Mouse (Mus musculus): ENCODE measurements around the gene Edc3. TPM values are rescaled to one million over a fixed set of nuclear protein-coding genes. Genes with fewer than 3 reads are reported as not detected.
A peak's percentile ranks its signal among the peaks of the same experiment; 100 is the strongest.

Edc3 gene
- polyA plus RNA-seq, 1 experiment, result 13.3 TPM

DNA sequence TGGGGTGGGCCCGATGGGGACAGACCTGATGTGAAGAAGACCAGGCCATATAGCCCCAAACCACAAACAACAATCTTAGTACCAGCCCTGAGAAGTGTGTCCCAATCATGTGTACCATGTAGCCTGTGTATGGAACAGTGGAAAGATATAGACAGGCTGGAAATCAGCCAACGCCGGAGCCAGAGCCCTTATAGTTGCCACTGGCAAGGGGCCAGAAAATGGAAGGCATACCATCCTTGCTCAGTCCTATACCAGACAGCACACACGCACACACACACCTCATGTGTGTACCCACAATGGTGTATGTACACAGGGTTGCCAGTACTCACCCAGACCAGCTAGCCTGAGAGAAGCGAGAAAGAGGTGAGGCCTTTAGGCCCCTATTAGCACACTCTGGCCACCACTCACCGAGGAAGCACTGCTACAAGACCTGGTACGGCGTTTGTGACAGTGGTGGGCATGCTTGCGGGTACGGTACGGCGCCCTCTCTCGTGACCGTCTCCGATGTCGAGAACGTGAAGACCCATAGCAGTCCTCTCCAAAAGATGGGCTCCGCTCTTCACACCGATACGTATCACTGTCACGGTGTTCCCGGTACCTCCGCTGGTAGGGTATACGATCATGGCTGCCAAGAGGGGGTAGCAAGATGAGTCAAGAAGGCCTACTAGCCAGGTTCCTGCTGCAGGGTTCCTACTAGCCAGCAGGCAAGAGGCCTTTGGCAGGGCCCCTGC is 52.2 kb downstream of the Edc3 start:
- DNase-seq (ENCODE audit: extremely low spot score in 1 of 2, low spot score in 1 of 2), result no peak

DNA sequence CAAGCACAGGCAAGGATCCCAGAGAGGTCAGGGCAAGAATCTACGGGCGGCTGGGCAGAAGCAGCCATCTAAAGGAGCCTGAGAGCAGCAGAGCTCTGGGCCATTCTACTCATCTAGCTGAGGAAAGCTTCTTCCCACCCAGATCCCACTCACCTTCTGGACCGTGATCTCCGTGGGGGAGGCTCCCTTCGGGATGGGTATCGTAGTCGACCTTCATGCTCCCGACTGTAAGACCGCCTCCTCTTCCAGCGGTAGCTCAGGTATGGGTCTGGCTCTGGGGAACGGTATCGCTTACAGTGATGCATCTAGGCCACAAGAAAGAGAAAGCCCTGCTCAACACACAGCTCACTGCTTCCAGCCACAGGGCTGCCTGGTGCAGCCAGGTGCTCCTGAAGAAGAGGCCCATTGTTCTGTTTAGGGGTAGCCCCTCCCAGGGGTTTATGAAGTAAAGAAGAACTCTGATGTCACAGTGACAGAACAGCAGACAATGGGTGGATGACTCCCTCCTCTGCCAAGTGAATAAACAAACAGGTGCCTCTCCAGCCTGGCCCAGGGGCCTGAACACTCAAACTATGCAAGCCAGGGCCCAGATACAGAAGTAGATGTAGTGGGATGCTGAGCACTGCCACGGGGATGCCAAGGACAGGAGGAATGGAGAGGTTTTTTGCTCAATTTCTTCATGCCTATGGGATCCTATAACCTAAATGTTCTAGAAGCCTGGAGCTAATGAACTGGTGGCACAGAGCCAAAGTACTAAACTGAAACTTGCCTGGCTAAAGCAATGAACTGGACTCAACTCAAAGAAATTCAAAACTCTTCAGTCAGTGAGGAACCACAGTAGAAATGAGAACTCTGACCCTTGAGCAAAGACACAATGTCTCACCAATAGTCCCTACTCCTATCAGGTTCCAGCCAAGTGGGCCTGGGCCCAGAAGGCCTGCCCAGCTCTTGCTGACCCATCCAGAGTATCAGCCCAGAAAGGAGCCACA is 53.5 kb downstream of the Edc3 start:
- DNase-seq (ENCODE audit: extremely low spot score in 1 of 2, low spot score in 1 of 2), result no peak

DNA sequence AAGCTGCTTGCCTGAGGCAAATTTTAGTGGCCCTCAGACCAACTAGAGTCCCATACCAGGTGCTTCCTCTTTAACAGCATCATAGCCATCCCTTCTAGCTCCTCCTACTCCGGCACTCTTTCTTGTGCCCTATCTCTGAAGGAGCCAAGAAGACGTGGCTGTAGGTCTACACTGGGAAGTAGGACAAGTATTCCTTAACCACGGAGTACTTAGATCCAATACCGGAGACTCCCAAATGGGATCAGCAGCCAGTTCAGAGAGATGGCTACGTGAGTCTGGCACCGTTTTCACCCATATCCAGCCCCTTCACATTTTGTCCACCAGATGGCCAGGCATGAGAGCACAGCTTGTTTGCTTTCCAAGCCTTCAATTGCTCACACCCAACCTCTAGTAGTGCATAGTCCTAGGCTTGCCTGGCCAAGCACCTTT is 54.2 kb downstream of the Edc3 start:
- peak in 1 of 2 experiments; percentile 51 for DNase-seq (ENCODE audit: extremely low spot score in 1 of 2, low spot score in 1 of 2)

- DNase-seq (ENCODE audit: extremely low spot score in 1 of 2, low spot score in 1 of 2), result peak; percentile 44 to 88
These were observed 56.0 kb downstream of the Edc3 start for GRCm38 (mm10) chr9:57764147-57764973.

DNA sequence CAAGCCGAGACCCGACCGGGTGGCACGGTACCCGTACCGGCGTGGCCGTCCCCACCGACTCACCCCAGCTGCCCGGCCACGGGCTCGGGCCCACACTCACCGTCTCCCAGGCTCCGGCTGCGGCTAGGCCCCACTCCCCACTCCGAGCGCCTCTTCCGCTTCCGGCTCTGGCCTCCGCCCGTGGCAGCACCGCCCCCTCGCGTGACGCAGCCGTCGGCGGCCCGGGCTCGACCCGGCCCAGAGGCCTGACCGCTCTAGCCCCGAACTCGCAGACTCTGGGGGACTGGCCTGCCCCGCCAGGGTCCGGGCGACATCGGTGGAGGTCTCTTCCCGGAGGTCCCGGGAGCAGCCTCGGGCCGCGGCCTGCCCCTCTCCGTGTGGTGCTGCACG is 56.6 kb downstream of the Edc3 start:
- DNase-seq (ENCODE audit: extremely low spot score in 1 of 2, low spot score in 1 of 2), result peak; percentile 79 to 92

- peak; percentile 57 to 78 for DNase-seq (ENCODE audit: extremely low spot score in 1 of 2, low spot score in 1 of 2)
These were observed 57.3 kb downstream of the Edc3 start, which contains the start of gene Clk3 for GRCm38 (mm10) chr9:57765364-57766351. Clk3 (minus strand) TSS chr9:57765860.

GRCm38 (mm10) chr9:57766431-57766830 is 58.1 kb downstream of the Edc3 start:
- peak; percentile 33 to 69 for DNase-seq (ENCODE audit: extremely low spot score in 1 of 2, low spot score in 1 of 2)

DNA sequence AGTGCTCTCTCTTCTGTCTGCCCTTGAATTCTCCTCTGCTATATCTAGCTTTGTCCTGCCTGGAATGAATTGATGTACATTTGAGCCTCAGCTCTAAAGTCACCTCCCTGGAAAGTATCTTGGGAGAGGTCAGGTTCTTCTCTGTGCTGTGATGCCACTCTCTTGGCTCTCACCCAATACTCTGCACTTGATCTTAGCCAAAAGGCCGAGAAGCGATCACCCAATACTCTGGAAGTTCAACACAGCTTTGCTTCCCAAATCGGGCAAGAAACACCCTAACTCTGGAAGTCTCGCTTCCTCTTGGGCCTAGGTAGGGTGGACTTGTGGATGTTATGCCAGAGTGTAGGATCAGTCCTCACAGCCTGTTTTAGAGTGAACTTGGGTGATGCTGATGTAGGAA is 58.9 kb downstream of the Edc3 start:
- DNase-seq (ENCODE audit: extremely low spot score in 1 of 2, low spot score in 1 of 2), result no peak

DNA sequence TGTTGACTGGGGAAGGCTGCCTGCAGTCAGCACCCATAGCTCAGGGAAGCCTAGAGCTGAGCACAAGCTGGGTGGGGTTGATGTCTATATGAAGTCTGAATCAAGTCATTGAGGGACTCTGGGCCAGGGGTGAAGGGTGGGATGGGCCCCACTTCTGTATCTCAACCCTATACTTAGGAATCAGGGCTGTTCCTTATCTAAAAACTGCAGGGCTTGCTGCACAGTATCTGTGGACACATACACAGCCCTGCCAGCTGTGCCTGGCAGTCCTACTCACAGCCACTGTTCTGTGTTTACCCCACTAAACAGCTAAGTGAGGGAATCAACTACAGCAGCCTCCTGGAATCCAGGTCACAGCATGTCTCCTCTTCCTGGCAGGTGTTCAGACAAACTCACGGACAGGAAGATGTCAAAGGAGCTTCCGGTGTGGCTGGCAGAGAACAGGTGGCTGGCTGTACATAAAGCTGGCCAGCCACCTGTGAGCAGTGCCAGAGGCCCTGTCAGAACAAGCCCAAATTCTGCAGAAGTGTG is 61.3 kb downstream of the Edc3 start:
- DNase-seq (ENCODE audit: extremely low spot score in 1 of 2, low spot score in 1 of 2), result no peak

DNA sequence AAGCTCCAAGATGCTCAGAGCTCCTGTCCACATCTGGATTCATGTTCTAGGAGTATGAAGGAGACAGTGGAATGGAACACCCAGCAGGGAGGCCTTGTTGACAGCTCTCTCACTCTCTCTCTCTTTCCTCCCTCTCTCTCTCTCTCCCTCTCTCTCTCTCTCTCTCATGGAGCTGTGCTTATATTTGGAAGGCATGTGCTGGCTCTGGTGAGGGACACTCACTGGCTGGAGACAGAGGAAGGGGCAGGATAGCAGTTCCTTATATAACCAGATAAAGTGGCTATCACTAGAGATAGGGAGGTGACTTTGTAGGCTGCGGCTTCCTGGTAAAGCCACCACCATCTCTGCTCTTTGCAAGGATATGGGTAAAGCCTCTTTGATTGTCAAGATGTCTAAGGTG is 61.9 kb downstream of the Edc3 start:
- no peak for DNase-seq (ENCODE audit: extremely low spot score in 1 of 2, low spot score in 1 of 2)

GRCm38 (mm10) chr9:57770836-57771235 is 62.5 kb downstream of the Edc3 start:
- DNase-seq (ENCODE audit: extremely low spot score in 1 of 2, low spot score in 1 of 2), result no peak

DNA sequence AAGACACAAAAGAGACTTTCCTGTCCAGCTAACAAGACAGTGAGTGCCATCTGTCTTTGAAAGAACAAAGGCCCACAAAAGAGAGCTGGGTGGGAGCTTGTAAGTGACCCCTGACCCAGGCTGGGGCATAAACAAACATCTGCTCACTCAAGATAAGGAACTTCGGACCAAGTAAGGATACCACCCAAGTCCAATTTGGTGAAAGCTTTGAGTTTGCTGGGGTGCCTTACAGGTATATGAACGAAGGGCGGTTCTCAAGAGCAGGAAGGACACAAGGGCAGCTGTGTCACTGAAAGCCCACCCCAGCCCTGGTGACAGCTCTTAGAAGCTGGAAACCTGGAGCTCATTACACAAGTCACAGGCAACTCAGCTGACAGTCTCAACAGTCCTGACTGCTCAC is 65.4 kb downstream of the Edc3 start:
- no peak for DNase-seq (ENCODE audit: extremely low spot score in 1 of 2, low spot score in 1 of 2)

DNA sequence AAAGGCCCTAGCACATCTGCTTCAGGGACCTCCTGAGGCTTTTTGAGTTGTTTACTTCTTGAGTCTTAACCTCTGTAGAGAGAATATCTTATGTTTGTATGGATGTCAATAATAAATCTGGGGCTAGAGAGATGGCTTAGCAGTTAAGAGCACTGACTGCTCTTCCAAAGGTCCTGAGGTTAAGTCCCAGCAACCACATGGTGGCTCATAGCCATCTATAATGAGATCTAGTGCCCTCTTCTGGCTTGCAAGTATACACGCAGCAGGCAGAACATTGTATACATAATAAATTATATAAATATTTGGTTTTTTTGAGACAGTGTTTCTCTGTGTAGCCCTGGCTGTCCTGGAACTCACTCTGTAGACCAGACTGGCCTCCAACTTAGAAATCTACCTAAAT is 65.8 kb downstream of the Edc3 start:
- no peak for DNase-seq (ENCODE audit: extremely low spot score in 1 of 2, low spot score in 1 of 2)

- DNase-seq (ENCODE audit: extremely low spot score in 1 of 2, low spot score in 1 of 2), result peak; percentile 78 to 81
These were observed 66.7 kb downstream of the Edc3 start for GRCm38 (mm10) chr9:57775026-57775425.

DNA sequence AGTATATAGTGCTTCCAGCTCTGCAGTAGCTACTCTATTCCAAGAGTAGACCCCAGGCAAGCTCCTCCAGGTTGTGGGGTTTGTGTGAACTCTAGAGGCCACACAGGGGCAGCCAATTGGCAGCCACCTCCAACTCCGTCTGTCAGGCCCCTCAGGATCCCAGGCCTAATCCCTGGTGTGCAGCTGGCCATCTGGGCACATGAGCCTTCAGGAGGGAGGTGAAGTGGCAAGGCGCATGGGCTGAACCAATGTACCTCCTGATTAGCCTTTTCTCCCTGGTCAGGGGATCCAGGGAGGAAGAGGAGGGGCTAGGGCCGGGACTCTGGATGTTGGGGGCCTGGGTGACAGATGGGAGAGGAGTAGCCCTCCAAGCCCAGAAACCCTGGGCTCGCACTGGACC is 67.4 kb downstream of the Edc3 start:
- no peak for DNase-seq (ENCODE audit: extremely low spot score in 1 of 2, low spot score in 1 of 2)

GRCm38 (mm10) chr9:57782656-57783055 is 74.3 kb downstream of the Edc3 start:
- DNase-seq (ENCODE audit: extremely low spot score in 1 of 2, low spot score in 1 of 2), result no peak

GRCm38 (mm10) chr9:57789733-57790132 is 81.4 kb downstream of the Edc3 start:
- DNase-seq (ENCODE audit: extremely low spot score in 1 of 2, low spot score in 1 of 2), result no peak

GRCm38 (mm10) chr9:57797456-57797855 is 89.1 kb downstream of the Edc3 start:
- no peak for DNase-seq (ENCODE audit: extremely low spot score in 1 of 2, low spot score in 1 of 2)

DNA sequence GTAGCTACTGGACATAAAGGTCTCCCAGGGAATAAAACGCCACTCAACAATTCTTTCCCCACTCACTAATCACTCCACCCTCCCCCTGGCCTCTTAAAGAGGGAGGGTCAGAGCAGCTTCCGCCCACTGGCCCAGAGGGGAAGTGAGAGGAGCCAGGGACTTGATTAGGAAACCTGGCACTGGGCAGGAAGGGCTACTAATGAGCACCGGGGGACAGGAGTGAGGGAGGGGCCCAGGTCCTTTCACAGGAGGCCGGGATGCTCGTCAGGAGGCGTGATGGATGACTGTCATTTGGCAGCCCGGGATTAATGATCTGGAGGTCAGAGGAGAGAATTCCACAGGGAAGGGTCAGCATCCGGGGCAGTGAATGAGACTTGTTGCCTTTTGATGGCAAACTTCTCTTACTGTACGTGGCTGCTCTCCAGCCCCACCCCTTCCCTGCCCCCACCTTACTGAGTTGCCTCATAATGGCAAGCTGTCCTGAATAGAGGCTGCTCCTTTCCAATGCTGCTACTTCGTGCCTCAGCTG is 90.4 kb downstream of the Edc3 start:
- no peak for DNase-seq (ENCODE audit: extremely low spot score in 1 of 2, low spot score in 1 of 2)

Data from frontal cortex, adult 2 months (tissue).